Mouse (Mus musculus): Measurements from ENCODE around the gene Foxb1. TPM values are rescaled to one million over a fixed set of nuclear protein-coding genes. Genes with fewer than 3 reads are reported as not detected.

The Foxb1 gene
- polyA plus RNA-seq, 1 experiment from 2014 or later = not detected

DNA sequence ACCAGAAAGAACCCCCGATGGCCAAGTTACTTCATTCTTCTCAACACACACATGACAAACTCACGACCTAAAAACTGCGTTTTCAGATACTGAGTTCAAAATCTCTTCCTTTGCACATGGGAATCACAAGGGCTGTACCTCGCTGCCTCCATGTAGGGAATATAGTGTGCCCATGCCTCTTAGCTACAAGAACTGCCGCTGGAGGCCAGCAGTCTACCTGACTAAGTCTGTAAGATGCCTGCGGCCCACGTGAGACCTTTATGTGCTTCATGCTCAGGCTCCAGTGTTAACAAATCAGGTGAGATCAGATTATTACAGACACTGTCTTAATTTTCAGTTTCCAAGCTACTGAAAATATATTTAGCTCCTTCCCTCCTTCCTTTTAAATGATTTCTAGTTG, 4.7 kb downstream of the Foxb1 start:
- Histone ChIP-seq H3K4me3 (replicated peaks) (no peak overlapping the region), H3K36me3 (replicated peaks) (no peaks in the 10 kb centered on the region), H3K4me1 (replicated peaks) (peaks cover 4% of the 10 kb centered on the region; the same call in 1 of the 2 replicates), H3K9me3 (replicated peaks) (no peaks in the 10 kb centered on the region), H3K27ac (replicated peaks) (no peak overlapping the region), H3K9ac (no peak overlapping the region), H3K4me2 (no peak overlapping the region), H3K27me3 (peaks cover 89% of the 10 kb centered on the region)
- WGBS (ENCODE audit: insufficient replicate concordance) = 15% methylated on average over 7 of the region's 7 CpGs
- no peak for ATAC-seq (ENCODE audit: insufficient read depth)

DNA sequence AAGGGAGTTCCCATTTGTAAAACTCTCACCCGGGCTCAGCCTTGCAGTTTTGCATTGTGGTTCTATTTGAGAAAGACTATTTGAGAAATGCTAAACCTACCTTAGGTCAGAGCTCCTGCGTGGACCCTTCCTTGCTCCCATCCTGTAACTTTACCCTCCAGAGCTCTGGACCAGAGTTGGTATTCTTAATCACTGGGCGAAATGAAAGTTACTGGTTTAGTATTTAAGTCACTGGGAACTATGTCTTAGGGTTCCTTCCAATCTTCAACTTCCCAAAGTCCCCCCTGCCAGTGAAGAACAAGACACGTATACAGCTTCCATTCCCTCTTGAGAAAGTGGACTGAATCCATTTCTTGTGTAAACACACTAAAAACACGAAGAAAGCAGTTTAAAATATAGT, 5.6 kb downstream of the Foxb1 start:
- ATAC-seq (ENCODE audit: insufficient read depth) = no peak
- Histone ChIP-seq H3K27ac (replicated peaks) (no peak overlapping the region), H3K4me2 (no peak overlapping the region), H3K4me3 (replicated peaks) (no peak overlapping the region), H3K27me3 (peaks cover 80% of the 10 kb centered on the region), H3K9ac (no peak overlapping the region), H3K9me3 (replicated peaks) (no peaks in the 10 kb centered on the region), H3K4me1 (replicated peaks) (peaks cover 4% of the 10 kb centered on the region; the same call in 1 of the 2 replicates), H3K36me3 (replicated peaks) (no peaks in the 10 kb centered on the region)
- 7% methylated on average over 5 of the region's 5 CpGs for WGBS (ENCODE audit: insufficient replicate concordance)

DNA sequence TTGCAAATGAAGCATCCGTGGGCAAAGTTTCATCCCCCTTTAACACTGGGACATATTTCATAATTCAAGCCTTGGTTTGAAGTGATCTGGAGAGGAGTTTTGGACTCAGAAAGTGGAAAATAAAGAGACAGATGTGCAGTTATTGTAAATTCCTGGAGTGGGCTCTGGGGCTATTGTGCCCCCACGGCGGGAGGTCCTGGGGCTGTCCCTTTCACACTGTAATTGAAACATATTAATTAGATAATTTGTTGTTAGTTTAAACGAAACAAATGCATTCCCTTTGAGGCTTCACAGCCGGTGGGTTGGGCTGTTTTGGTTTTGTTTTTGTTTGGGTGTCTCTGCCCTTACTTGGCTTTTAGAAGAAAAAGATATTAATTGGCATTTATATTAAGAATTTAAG, 6.0 kb downstream of the Foxb1 start:
- no peak for ATAC-seq (ENCODE audit: insufficient read depth)
- Histone ChIP-seq H3K36me3 (replicated peaks) (no peaks in the 10 kb centered on the region), H3K27ac (replicated peaks) (no peak overlapping the region), H3K4me3 (replicated peaks) (no peak overlapping the region), H3K9ac (no peak overlapping the region), H3K9me3 (replicated peaks) (no peaks in the 10 kb centered on the region), H3K4me2 (no peak overlapping the region), H3K4me1 (replicated peaks) (peaks cover 4% of the 10 kb centered on the region; the same call in 1 of the 2 replicates), H3K27me3 (peaks cover 76% of the 10 kb centered on the region)
- 15% methylated on average over 5 of the region's 5 CpGs for WGBS (ENCODE audit: insufficient replicate concordance)

DNA sequence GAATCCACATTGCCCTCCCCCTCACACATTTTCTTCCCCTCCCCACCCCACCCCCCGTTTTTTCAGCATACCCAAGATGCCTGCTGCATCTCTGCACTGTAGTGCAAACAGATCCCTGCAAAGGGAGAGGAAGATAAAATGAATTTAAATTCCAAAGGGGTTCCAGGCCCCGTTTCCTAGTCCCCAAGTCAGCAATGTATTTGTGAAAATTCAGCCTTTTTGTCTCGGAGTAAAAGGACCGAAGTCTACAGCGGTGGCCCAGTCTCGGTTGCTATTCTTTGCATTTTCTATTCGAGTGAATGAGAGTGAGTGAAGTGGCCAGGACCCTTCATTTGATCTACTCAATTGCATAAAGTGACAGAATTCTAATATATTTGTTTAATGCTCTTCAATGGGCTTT, 6.4 kb downstream of the Foxb1 start:
- WGBS (ENCODE audit: insufficient replicate concordance) = 9% methylated on average over 7 of the region's 7 CpGs
- Histone ChIP-seq H3K4me2 (no peak overlapping the region), H3K9me3 (replicated peaks) (no peaks in the 10 kb centered on the region), H3K9ac (no peak overlapping the region), H3K27me3 (peaks cover 72% of the 10 kb centered on the region), H3K27ac (replicated peaks) (no peak overlapping the region), H3K4me3 (replicated peaks) (no peak overlapping the region), H3K36me3 (replicated peaks) (no peaks in the 10 kb centered on the region), H3K4me1 (replicated peaks) (peaks cover 4% of the 10 kb centered on the region; the same call in 1 of the 2 replicates)
- ATAC-seq (ENCODE audit: insufficient read depth) = no peak

DNA sequence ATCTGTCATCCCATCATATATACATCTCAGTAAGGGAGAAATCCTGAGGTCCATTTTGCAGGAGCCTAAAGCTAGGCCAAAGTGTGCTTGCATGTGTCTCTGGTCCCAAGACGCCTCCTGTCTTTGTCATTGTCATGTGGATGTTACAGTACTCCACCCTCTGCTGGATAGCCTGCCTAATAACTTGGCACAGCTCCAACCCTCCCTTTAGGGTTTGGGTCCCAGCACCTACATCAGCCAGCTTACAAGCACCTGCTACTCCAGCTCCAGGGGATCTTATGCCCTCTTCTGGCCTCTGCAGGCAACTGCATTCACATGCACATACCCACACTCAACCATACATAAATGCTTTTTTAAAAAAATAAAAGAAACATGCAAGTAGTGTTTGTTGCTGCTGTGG, 12.8 kb downstream of the Foxb1 start:
- H3K4me1 ChIP-seq (replicated peaks) = no peaks in the 10 kb centered on the region
- no peak for ATAC-seq (ENCODE audit: insufficient read depth)
- WGBS (ENCODE audit: insufficient replicate concordance) = 69% methylated on average over 1 of the region's 1 CpGs

DNA sequence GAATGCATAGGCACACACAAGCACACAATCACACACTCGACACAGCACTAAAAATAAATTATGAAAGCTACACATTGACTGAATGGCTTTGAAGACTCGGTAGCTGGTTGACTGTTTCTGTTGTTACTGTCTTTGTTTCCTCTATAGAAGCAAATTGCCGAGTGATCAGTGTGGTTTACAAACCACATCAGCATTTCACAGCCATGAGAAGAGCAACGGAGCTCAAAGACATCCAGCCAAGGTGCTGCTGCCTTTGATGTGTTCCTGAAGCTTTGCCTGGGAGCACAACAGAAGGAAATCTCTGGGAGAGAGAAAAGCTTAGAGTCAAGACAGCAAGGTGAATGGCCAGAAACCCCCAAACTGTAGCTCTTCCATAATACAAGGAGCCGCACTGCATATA, 32.0 kb downstream of the Foxb1 start:
- Histone ChIP-seq H3K9ac (no peak overlapping the region), H3K4me1 (replicated peaks) (no peaks in the 10 kb centered on the region), H3K27ac (replicated peaks) (no peak overlapping the region), H3K27me3 (no peaks in the 10 kb centered on the region), H3K4me2 (no peak overlapping the region), H3K4me3 (replicated peaks) (no peak overlapping the region), H3K9me3 (replicated peaks) (no peaks in the 10 kb centered on the region), H3K36me3 (replicated peaks) (no peaks in the 10 kb centered on the region)
- WGBS (ENCODE audit: insufficient replicate concordance) = 33% methylated on average over 5 of the region's 5 CpGs
- ATAC-seq (ENCODE audit: insufficient read depth) = no peak

More for the DNA sequence above, 12.8 kb downstream of the Foxb1 start:
- no peaks in the 10 kb centered on the region for H3K36me3 ChIP-seq (replicated peaks)
- H3K27ac ChIP-seq (replicated peaks) = no peak overlapping the region
- no peaks in the 10 kb centered on the region for H3K9me3 ChIP-seq (replicated peaks)
- H3K27me3 ChIP-seq = peaks cover 9% of the 10 kb centered on the region; the same call in 1 of the 2 replicates
- H3K9ac ChIP-seq = no peak overlapping the region
- H3K4me3 ChIP-seq (replicated peaks) = no peak overlapping the region
- H3K4me2 ChIP-seq = no peak overlapping the region

DNA sequence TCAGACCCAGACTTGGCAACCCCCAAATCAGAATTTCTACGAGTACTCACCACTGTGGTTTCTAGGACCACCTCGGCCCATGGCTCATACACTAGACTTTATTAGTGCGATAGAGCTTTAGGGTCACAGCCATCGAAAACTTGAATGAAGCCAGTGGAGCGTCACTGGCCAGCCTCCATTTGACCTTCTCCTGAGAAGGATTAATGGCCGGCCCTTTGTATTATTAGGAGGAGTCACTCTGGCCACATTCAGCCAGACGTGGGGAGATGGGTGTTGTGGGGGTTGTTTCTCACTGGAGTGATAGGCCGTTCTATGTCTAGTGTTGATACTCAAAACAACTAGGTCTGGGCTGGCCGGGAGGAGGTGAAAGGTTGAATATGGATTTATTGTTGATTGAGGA, 42.3 kb downstream of the Foxb1 start:
- Histone ChIP-seq H3K4me1 (replicated peaks) (peaks cover 6% of the 10 kb centered on the region; the same call in 1 of the 2 replicates), H3K4me2 (no peak overlapping the region), H3K27me3 (no peaks in the 10 kb centered on the region), H3K9me3 (replicated peaks) (no peaks in the 10 kb centered on the region), H3K4me3 (replicated peaks) (no peak overlapping the region), H3K9ac (no peak overlapping the region), H3K27ac (replicated peaks) (no peak overlapping the region), H3K36me3 (replicated peaks) (no peaks in the 10 kb centered on the region)
- ATAC-seq (ENCODE audit: insufficient read depth) = no peak
- WGBS (ENCODE audit: insufficient replicate concordance) = 65% methylated on average over 9 of the region's 9 CpGs

DNA sequence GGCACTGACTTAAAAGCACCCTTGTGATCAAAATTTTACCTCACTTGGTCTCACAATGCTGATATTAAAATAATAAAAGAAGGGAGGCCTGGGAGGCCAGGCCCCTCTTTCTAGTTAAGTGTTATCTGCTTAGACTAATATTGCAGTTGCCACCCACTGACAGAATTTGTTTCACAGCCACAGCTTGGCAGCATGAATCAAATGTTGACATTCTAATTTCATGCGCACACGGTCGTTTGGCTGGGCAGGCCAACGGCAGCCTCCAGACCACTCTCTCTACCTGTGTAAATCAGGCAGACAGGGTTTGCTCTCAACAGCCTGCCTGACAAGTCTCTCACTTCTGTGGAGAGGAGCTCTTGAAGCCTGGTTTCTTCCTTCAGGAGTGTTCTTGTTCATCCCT, 44.4 kb downstream of the Foxb1 start:
- no peak for ATAC-seq (ENCODE audit: insufficient read depth)
- H3K27ac ChIP-seq (replicated peaks) = no peak overlapping the region
- no peak overlapping the region for H3K9ac ChIP-seq
- no peaks in the 10 kb centered on the region for H3K27me3 ChIP-seq
- WGBS (ENCODE audit: insufficient replicate concordance) = 23% methylated on average over 4 of the region's 4 CpGs
- H3K4me2 ChIP-seq = no peak overlapping the region
- H3K4me3 ChIP-seq (replicated peaks) = no peak overlapping the region
- H3K9me3 ChIP-seq (replicated peaks) = no peaks in the 10 kb centered on the region
- no peaks in the 10 kb centered on the region for H3K36me3 ChIP-seq (replicated peaks)
- H3K4me1 ChIP-seq (replicated peaks) = peaks cover 6% of the 10 kb centered on the region; the same call in 1 of the 2 replicates

DNA sequence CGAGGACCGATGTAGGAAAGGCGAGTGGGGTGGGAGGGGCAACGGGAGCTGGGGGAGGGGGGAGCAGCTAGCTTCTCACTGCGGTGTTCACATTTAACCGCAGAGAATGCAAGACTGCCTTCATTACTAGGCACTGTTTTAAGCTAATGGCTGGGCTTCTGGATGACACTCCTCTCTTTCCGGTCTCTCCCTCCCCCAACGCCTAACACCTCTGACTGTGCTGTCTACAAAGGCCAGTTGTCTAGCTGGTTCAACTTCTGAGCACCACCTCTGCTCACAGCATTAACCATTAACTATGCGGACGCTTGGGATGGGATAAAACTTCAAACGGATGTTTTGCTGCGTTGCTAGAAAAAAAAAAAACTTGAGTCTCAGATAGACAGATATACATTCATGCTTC, 45.3 kb downstream of the Foxb1 start:
- peak overlapping the region; percentile 35 for H3K4me2 ChIP-seq
- no peaks in the 10 kb centered on the region for H3K36me3 ChIP-seq (replicated peaks)
- no peak overlapping the region for H3K27ac ChIP-seq (replicated peaks)
- no peak overlapping the region for H3K4me3 ChIP-seq (replicated peaks)
- ATAC-seq (ENCODE audit: insufficient read depth) = no peak
- H3K9ac ChIP-seq = no peak overlapping the region
- peaks cover 6% of the 10 kb centered on the region; the same call in 1 of the 2 replicates for H3K4me1 ChIP-seq (replicated peaks)
- 4% methylated on average over 12 of the region's 12 CpGs for WGBS (ENCODE audit: insufficient replicate concordance)
- no peaks in the 10 kb centered on the region for H3K9me3 ChIP-seq (replicated peaks)
- H3K27me3 ChIP-seq = no peaks in the 10 kb centered on the region

DNA sequence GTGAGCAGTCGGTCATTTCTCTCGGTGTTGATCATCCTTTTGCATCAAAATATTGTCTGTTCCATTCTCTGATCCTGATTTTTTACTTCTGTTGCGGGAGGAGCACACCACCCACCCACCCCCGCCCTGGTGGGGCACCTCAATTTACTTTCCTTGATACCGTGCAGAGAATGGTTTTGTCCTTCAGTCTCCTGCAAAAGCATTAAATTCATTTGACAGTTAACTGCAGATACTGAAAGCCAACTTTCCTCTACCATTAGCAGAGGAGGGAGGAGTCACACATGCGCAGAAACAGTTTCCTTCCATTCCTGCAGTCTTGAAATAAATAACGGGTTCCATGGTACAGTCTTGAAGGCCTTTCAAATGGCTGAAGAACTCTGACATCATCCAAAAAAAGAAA, 46.4 kb downstream of the Foxb1 start:
- no peaks in the 10 kb centered on the region for H3K36me3 ChIP-seq (replicated peaks)
- no peak for ATAC-seq (ENCODE audit: insufficient read depth)
- no peak overlapping the region for H3K4me2 ChIP-seq
- H3K27ac ChIP-seq (replicated peaks) = no peak overlapping the region
- WGBS (ENCODE audit: insufficient replicate concordance) = 49% methylated on average over 7 of the region's 7 CpGs
- H3K4me1 ChIP-seq (replicated peaks) = peaks cover 6% of the 10 kb centered on the region; the same call in 1 of the 2 replicates
- no peaks in the 10 kb centered on the region for H3K27me3 ChIP-seq
- no peak overlapping the region for H3K4me3 ChIP-seq (replicated peaks)
- no peak overlapping the region for H3K9ac ChIP-seq
- no peaks in the 10 kb centered on the region for H3K9me3 ChIP-seq (replicated peaks)

DNA sequence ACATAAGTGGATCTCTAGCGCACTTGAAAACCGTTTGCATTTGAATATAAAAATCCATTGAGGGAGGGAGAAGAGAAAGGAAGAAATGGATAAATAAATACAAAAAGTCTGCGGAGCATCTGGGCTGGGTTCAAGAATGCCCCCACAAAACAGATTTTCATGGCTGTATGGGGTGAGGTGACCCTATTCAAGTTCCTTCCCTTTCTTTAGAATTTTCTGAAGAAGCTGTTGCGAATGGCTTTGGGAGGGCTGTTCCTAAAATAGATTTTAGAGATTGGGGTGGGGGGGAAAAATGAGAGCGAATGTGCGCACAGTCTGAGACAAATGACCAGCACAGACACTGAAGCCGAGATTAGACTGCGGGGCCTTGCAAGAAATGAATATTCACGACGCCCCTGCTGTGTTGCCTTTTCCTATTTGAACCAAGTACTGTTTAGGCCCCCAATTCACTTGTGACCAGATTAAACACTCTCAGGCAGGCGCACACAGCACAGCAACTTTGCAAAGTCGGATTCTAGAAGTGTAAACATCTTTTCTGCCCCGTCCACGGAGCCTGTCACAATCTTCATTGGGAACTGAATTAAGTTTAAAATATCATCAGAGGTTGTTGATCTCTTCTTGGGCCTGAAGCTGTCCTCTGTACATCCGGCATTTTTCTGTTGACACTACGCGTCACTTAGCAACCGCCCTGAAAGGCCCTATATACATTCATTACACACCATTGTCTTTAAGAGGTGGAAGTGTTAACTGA, 47.0 kb downstream of the Foxb1 start:
- ATAC-seq (ENCODE audit: insufficient read depth) = no peak
- WGBS (ENCODE audit: insufficient replicate concordance) = 48% methylated on average over 18 of the region's 18 CpGs
- no peak overlapping the region for H3K27ac ChIP-seq (replicated peaks)
- H3K9me3 ChIP-seq (replicated peaks) = no peaks in the 10 kb centered on the region
- no peak overlapping the region for H3K4me2 ChIP-seq
- H3K27me3 ChIP-seq = no peaks in the 10 kb centered on the region
- H3K4me1 ChIP-seq (replicated peaks) = peaks cover 6% of the 10 kb centered on the region; the same call in 1 of the 2 replicates
- H3K36me3 ChIP-seq (replicated peaks) = no peaks in the 10 kb centered on the region
- no peak overlapping the region for H3K4me3 ChIP-seq (replicated peaks)
- H3K9ac ChIP-seq = no peak overlapping the region
